Mouse (Mus musculus) liver, embryonic 13.5 days (tissue): ENCODE measurements around the gene Nav2. TPM values are rescaled to one million over a fixed set of nuclear protein-coding genes. Genes with fewer than 3 reads are reported as not detected.

Experiments used
- ATAC-seq: fragments of 200-750 bp; cut with Nextera tagmentation; 2 replicates; pipeline ENCODE4 v1.8.0; 2017; ENCODE audit warnings: low read depth, mild to moderate bottlenecking, moderate number of reproducible peaks, moderate library complexity
- DNase-seq: peaks from one replicate; pipeline ENCODE4 v3.0.0; 2022
- H3K27ac ChIP-seq: fragments of 300-500 bp; sonication (generic); 2 replicates; pipeline ENCODE4 v1.5.1; 2015; ENCODE audit warnings: moderate library complexity, mild to moderate bottlenecking, inconsistent platforms
- H3K27me3 ChIP-seq: fragments of 300-500 bp; sonication (generic); 2 replicates; pipeline ENCODE4 v1.6.1; 2015; ENCODE audit warnings: mild to moderate bottlenecking, inconsistent platforms
- H3K36me3 ChIP-seq: fragments of 300-500 bp; sonication (generic); 2 replicates; pipeline ENCODE4 v1.6.1; 2015; ENCODE audit warnings: mild to moderate bottlenecking, inconsistent platforms
- H3K4me1 ChIP-seq: fragments of 300-500 bp; sonication (generic); replicated peaks from 2 replicates; pipeline ENCODE4 v1.6.1; 2015; ENCODE audit warnings: inconsistent platforms
- H3K4me2 ChIP-seq: fragments of 300-500 bp; sonication (generic); 2 replicates; pipeline ENCODE4 v1.6.1; 2015; ENCODE audit warnings: inconsistent platforms, mild to moderate bottlenecking, moderate library complexity
- H3K4me3 ChIP-seq: fragments of 300-500 bp; sonication (generic); replicated peaks from 2 replicates; pipeline ENCODE4 v1.5.1; 2015; ENCODE audit warnings: mild to moderate bottlenecking, inconsistent platforms
- H3K9ac ChIP-seq: fragments of 300-500 bp; sonication (generic); 2 replicates; pipeline ENCODE4 v1.6.1; 2015; ENCODE audit warnings: mild to moderate bottlenecking, inconsistent platforms
- H3K9me3 ChIP-seq: fragments of 300-500 bp; sonication (generic); replicated peaks from 2 replicates; pipeline ENCODE4 v1.6.1; 2016; ENCODE audit warnings: inconsistent platforms
- WGBS: fragments of 180-500 bp; shearing (Covaris S2); methylation state at CpG from one replicate; pipeline ENCODE4 v1.1.7; 2015; ENCODE audit not compliant: insufficient replicate concordance; 5-methylcytosine and 5-hydroxymethylcytosine counted together
- polyA plus RNA-seq: library from polyadenylated mRNA; unstranded; fragments of >200 nt; fragmentation: Nextera tagmentation; extraction: Ambion mirVana; gene quantifications from 2 replicates; pipeline ENCODE4 v1.2.1, GENCODE M21; 2015

Gene Nav2
- polyA plus RNA-seq, 1 experiment from 2014 or later, result 1.8 TPM

DNA sequence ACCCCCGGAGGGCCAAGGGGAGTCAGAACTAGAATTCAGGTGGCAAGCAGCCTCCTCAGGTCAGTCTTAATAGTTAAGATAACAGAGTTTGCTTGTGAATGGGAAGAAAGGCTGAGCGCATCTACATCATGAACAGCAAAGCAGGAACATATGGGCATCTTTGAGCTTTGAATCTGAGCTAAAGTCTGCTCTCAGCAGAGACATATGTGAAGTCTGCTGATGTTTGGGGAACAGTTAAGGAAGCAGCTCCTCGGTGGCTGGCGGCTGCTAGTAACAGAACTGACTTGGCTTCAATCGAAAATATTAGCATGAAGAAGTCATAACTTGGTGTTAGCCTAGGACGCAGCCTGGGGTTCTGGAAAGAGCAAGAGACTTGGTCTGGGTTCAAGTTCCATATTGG lies 102.2 kb downstream of the Nav2 start:
- DNase-seq (no peak), ATAC-seq (no peak)
- Histone ChIP-seq H3K4me3 (no peak overlapping the region), H3K9ac (no peak overlapping the region), H3K9me3 (no peaks in the 10 kb centered on the region), H3K27me3 (no peaks in the 10 kb centered on the region), H3K4me1 (no peaks in the 10 kb centered on the region), H3K4me2 (no peak overlapping the region), H3K36me3 (no peaks in the 10 kb centered on the region), H3K27ac (no peak overlapping the region)
- 71% methylated on average over 6 of the region's 6 CpGs for WGBS

DNA sequence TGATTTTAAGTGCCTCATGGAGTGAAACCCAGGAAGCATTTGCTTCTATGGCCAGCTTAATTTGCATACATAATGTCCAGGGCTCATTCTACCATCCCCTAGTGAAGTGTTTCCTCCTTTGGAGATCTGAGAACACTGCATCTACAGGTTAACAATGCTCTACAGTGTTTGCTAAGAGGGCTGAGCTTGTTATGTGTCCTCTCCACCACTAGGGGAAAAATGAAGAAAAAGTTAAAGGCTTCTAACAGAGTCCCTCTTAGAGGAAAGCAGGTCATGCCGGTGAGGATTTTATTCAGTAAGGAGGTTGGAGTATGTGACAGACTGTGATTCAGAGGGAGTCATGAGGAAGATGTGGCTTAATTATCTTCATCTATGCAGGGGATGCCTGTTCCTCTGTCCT lies 103.5 kb downstream of the Nav2 start:
- Histone ChIP-seq H3K4me1 (no peaks in the 10 kb centered on the region), H3K9ac (no peak overlapping the region), H3K27me3 (no peaks in the 10 kb centered on the region), H3K9me3 (no peaks in the 10 kb centered on the region), H3K36me3 (no peaks in the 10 kb centered on the region), H3K4me2 (no peak overlapping the region), H3K27ac (no peak overlapping the region), H3K4me3 (no peak overlapping the region)
- no peak for ATAC-seq
- WGBS, result 74% methylated on average over 1 of the region's 1 CpGs
- no peak for DNase-seq

DNA sequence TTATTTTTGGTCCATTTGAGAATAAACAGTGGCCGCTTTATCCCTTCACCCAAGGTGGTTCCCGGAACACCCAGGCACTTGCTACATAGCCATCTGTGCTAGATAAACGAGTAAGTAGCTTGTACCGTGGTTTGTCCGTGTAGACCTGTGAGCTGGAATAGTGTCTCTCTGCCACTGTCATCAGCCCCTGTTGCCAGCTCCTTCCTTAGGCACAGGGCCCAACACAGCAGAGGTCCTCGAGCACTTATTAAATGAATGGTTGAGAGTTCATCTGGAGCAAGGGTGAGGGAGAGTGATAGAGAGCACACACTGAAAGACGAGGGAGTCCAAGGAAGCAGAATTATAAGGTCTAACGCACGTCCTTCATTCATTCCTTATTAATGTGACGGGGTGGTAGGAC lies 106.0 kb downstream of the Nav2 start:
- no peaks in the 10 kb centered on the region for H3K36me3 ChIP-seq
- no peaks in the 10 kb centered on the region for H3K27me3 ChIP-seq
- ATAC-seq (no peak), DNase-seq (no peak)
- H3K9ac ChIP-seq, result no peak overlapping the region
- H3K9me3 ChIP-seq, result no peaks in the 10 kb centered on the region
- no peak overlapping the region for H3K27ac ChIP-seq
- no peak overlapping the region for H3K4me2 ChIP-seq
- 71% methylated on average over 10 of the region's 10 CpGs for WGBS
- no peak overlapping the region for H3K4me3 ChIP-seq
- no peaks in the 10 kb centered on the region for H3K4me1 ChIP-seq

DNA sequence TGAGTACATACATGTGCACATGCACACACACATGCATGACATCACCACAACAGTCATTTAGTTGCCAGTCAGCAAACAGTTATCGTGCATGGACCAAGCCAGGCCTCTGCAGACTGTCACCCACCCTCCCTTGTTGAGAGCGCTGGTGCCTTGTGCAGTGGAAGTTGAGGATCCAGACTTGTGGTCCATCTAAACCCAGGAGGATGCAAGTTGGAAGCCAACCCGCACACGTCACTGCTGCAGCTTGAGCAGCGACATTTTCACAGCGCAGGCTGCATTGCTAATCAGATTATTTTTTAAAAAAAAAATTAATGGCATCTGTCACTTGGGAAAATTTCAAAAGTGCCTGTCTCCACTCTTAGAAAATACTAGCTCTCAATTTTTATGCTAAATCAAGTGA lies 106.8 kb downstream of the Nav2 start:
- Histone ChIP-seq H3K36me3 (no peaks in the 10 kb centered on the region), H3K9ac (no peak overlapping the region), H3K27ac (no peak overlapping the region), H3K4me1 (no peaks in the 10 kb centered on the region), H3K27me3 (no peaks in the 10 kb centered on the region), H3K4me2 (no peak overlapping the region), H3K9me3 (no peaks in the 10 kb centered on the region), H3K4me3 (no peak overlapping the region)
- DNase-seq (no peak), ATAC-seq (no peak)
- 80% methylated on average over 6 of the region's 6 CpGs for WGBS

DNA sequence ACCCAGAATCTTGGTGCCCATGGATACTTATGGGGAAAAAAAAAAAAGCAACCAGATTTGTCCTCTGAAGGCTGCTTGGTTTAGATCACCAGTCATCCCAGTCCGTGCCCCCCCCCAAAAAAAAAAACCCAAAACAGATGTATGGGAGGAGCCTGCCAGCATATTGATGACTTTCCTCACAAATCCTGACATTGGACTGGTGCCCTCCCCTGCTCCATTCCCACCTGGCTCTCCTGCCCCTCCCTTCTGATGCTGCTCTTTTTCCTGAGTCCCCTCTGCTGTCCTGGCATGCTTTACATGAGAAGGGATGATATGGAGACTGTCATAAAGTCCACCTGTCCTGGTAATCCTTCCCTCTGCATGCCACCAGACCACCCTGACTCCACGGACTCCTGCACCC lies 107.6 kb downstream of the Nav2 start:
- Histone ChIP-seq H3K27me3 (no peaks in the 10 kb centered on the region), H3K9me3 (no peaks in the 10 kb centered on the region), H3K9ac (no peak overlapping the region), H3K36me3 (no peaks in the 10 kb centered on the region), H3K4me2 (no peak overlapping the region), H3K27ac (no peak overlapping the region), H3K4me3 (no peak overlapping the region), H3K4me1 (no peaks in the 10 kb centered on the region)
- ATAC-seq (no peak), DNase-seq (no peak)
- WGBS, result 37% methylated on average over 2 of the region's 2 CpGs

DNA sequence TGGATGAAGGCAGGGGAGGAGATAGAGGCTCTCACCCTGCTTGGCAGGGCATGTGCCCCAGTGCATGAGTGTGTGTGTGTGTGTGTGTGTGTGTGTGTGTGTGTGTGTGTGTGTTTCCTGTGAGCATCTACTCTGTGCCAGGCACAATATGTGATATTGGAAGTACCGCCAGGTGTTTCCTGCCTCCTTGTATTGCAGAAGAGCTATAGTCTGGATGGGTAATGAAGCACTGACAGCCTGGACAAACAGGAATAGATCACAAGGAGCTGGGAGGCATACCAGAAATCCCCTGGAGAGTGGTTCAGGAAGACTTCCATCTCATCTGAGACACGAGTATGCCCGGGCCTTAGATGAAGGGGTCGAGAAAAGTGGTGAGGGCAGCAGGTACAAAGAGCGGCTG lies 109.3 kb downstream of the Nav2 start:
- no peak overlapping the region for H3K27ac ChIP-seq
- H3K4me2 ChIP-seq, result no peak overlapping the region
- no peaks in the 10 kb centered on the region for H3K9me3 ChIP-seq
- no peak for ATAC-seq
- no peaks in the 10 kb centered on the region for H3K27me3 ChIP-seq
- 71% methylated on average over 5 of the region's 5 CpGs for WGBS
- H3K36me3 ChIP-seq, result no peaks in the 10 kb centered on the region
- no peak for DNase-seq
- no peaks in the 10 kb centered on the region for H3K4me1 ChIP-seq
- no peak overlapping the region for H3K9ac ChIP-seq
- no peak overlapping the region for H3K4me3 ChIP-seq

DNA sequence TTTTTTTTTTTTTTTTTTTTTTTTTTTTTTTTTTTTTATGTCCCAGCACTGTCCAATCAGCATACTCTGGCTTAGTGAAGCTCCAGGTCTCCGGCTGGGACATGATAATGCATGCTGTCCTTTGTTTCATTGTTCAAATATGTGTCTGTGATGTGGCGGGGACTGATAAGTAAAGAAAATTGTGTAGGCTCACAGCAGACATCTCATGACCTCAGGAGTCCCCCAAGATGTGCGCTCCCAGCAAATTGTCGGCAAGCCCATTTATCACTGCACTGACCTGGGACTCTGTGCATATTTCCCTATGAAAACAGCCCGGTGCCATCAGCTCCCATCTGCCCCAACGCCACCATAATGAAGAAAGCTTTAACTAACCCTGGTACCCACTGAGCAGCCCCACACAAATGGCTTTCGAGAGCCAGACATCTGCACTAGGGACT lies 110.0 kb downstream of the Nav2 start:
- 0 out of 2 replicates have a peak, but pooled peaks cover 4% of the 10 kb centered on the region for H3K27me3 ChIP-seq
- H3K27ac ChIP-seq, result no peak overlapping the region
- no peak overlapping the region for H3K9ac ChIP-seq
- no peak for DNase-seq
- no peaks in the 10 kb centered on the region for H3K4me1 ChIP-seq
- no peaks in the 10 kb centered on the region for H3K9me3 ChIP-seq
- no peak for ATAC-seq
- H3K4me3 ChIP-seq, result no peak overlapping the region
- no peaks in the 10 kb centered on the region for H3K36me3 ChIP-seq
- 64% methylated on average over 7 of the region's 7 CpGs for WGBS
- H3K4me2 ChIP-seq, result no peak overlapping the region

DNA sequence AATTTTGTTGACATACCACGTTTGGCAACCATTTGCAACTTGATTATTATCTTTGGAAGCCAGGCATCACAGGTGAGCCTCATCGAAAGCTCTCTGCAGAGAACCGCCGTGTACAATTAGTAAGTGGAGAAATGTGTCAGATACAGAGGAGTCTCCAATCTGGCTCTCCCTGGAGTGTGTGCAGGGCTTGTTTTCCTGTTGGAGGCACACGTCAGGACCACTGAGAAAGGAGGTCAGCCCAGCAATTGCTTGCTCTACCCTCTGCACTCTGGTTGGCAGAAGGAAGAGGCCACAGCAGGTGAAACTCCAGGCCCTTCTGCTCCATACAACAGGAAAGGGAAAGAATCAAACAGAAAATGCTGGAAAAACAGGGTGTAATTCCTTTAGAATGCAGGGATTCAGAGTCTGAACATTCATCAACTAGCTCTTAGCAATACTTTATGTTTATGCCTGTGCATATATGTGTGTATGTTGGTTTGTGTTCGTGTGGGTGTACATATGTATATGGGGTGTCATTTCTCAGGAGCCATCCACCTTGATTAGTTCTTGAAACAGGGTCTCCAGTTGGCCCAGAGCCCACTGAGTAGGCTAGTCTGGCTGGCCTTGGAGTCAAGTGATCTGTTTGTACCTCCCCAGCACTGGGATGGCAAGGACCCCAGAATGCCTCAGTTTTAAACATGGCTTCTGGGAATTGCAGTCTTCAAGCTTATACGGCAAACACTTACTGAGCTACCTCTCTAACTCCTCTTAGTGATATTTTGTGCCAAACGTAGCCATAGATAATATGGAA lies 116.7 kb downstream of the Nav2 start:
- H3K9me3 ChIP-seq, result no peaks in the 10 kb centered on the region
- no peak overlapping the region for H3K4me3 ChIP-seq
- ATAC-seq (no peak), DNase-seq (no peak)
- no peak overlapping the region for H3K27ac ChIP-seq
- no peaks in the 10 kb centered on the region for H3K36me3 ChIP-seq
- H3K27me3 ChIP-seq, result peaks cover 7% of the 10 kb centered on the region; the same call in 1 of the 2 replicates
- WGBS, result 44% methylated on average over 8 of the region's 8 CpGs
- no peak overlapping the region for H3K9ac ChIP-seq
- no peaks in the 10 kb centered on the region for H3K4me1 ChIP-seq
- H3K4me2 ChIP-seq, result no peak overlapping the region

DNA sequence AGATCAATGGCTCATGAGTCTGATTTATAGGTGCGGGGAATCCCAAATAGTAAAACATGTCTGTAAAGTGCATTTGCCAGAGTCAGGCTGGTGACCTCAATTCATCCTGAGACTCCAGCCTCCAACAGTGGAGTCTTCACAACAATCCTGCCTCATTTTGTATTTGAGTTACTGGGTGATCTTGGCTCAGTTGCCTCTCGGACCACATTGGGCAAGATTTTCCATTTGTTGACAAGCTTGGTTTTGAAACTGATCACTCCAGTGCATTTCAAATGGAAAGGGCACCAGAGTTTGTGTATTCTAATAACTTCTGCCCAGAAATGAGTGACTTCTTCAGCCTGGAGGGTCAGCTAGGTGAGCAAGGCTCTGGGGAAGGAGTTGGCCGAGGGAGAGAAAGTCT lies 117.5 kb downstream of the Nav2 start:
- DNase-seq, result no peak
- H3K27me3 ChIP-seq, result peaks cover 7% of the 10 kb centered on the region; the same call in 1 of the 2 replicates

DNA sequence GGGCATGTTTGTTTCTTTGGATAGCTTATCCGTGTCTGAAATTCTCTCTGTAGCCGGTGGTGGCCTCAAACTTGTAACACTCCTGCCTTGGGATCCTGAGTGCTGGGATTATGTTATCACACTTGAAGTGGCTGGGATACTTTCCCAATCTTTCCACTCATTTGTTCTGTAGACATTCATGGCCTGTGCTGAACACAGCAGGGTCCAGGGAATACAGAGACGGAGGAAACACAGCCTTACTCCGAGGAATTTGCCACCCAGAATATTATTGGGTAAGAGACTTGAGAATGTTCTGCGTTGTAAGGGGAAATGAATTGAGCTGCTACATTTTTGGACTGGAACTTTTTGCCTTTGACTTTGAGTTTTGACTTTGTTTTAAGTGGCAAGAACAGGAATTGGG lies 118.0 kb downstream of the Nav2 start:
- 56% methylated on average over 5 of the region's 5 CpGs for WGBS
- Histone ChIP-seq H3K9ac (no peak overlapping the region), H3K4me2 (no peak overlapping the region), H3K9me3 (no peaks in the 10 kb centered on the region), H3K4me3 (no peak overlapping the region), H3K36me3 (no peaks in the 10 kb centered on the region), H3K27ac (no peak overlapping the region), H3K4me1 (no peaks in the 10 kb centered on the region), H3K27me3 (peaks cover 7% of the 10 kb centered on the region; the same call in 1 of the 2 replicates)
- DNase-seq (no peak), ATAC-seq (no peak)

More for the DNA sequence above, 117.5 kb downstream of the Nav2 start:
- Histone ChIP-seq H3K9me3 (no peaks in the 10 kb centered on the region), H3K4me1 (no peaks in the 10 kb centered on the region), H3K36me3 (no peaks in the 10 kb centered on the region), H3K4me2 (no peak overlapping the region), H3K27ac (no peak overlapping the region), H3K9ac (no peak overlapping the region), H3K4me3 (no peak overlapping the region)
- no peak for ATAC-seq
- WGBS, result 48% methylated on average over 3 of the region's 3 CpGs

DNA sequence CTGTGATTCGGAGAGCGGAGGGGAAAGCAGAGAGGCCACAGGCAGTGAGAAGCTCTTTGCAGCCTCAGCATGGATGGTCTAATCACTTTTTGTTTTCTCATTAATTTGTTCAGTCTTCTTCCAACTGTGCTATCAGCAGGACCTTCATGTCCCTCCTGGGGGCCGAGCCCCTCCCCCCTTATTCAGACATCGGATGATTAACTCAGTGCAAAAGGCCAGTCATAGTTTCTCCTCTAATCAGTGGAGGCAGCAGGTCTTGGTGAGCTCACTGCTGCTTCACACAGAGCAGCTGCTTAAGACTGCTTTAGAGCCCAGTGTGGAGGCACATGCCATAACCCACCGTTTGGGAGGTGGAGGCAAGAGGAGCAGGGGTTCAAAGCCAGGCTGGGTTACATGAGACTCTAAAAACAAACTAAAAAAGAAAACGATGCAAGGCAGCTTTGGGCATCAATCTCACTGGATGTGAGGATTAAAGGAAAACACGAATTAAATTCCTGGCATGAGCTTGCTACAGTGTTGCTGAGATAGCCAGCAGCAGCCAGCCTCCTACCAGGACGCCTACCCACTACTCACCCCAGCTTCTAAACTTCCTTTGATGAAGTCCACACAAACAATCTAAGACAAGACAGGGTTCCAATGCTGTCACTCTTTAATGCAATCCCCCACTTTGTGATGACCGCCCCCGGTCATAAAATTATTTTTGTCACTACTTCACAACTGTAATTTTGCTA lies 120.9 kb downstream of the Nav2 start:
- no peaks in the 10 kb centered on the region for H3K4me1 ChIP-seq
- WGBS, result 44% methylated on average over 10 of the region's 10 CpGs
- no peak overlapping the region for H3K4me3 ChIP-seq
- H3K27ac ChIP-seq, result no peak overlapping the region
- DNase-seq (no peak), ATAC-seq (no peak)
- H3K36me3 ChIP-seq, result no peaks in the 10 kb centered on the region
- no peak overlapping the region for H3K9ac ChIP-seq
- no peaks in the 10 kb centered on the region for H3K9me3 ChIP-seq
- H3K4me2 ChIP-seq, result no peak overlapping the region
- no peaks in the 10 kb centered on the region for H3K27me3 ChIP-seq

DNA sequence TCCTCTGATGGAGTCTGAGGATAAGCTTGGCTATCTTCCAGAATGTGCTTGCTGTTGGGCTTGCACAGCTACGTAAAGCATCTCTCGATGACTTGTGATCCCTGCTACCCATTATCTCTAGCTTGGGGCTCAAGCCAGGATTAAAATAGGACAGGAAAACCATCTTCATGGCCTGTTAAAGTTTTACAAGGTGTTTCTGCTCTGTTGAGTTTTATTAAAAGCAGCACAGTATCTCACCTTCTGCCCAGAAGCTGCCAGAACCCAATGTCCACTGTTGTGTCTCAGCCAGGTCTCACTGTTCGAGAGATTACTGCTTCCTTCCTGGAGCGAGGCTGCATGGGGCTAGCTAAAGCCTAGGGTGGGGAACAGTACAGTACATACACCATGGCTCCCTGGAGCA lies 123.7 kb downstream of the Nav2 start:
- DNase-seq (no peak), ATAC-seq (no peak)
- 52% methylated on average over 4 of the region's 4 CpGs for WGBS

More for the DNA sequence above, 123.7 kb downstream of the Nav2 start:
- H3K4me1 ChIP-seq, result no peaks in the 10 kb centered on the region
- H3K4me2 ChIP-seq, result no peak overlapping the region
- H3K9ac ChIP-seq, result no peak overlapping the region
- H3K27ac ChIP-seq, result no peak overlapping the region
- H3K36me3 ChIP-seq, result no peaks in the 10 kb centered on the region
- H3K27me3 ChIP-seq, result no peaks in the 10 kb centered on the region
- no peak overlapping the region for H3K4me3 ChIP-seq
- H3K9me3 ChIP-seq, result no peaks in the 10 kb centered on the region
